7 mouse cellular contexts compared by ENCODE assay signal in genomic region chr9:90198531-90199449, GRCm38 (mm10). TPM values are rescaled to one million over a fixed set of nuclear protein-coding genes. Genes with fewer than 3 reads are reported as not detected.
DNase-seq lines count a peak whose midpoint lies in the region; ATAC-seq lines count a peak whose summit lies in the region.

No protein-coding gene starts in this region.

- H3K4me2 ChIP-seq in midbrain, embryonic 14.5 days (ENCODE audit: low read length), result no peak overlapping the region
- H3K4me2 ChIP-seq in midbrain, embryonic 13.5 days (replicated peaks), result no peak overlapping the region

- H3K9me3 ChIP-seq in midbrain, embryonic 14.5 days (ENCODE audit: control insufficient read depth, low read length), result no peaks in the 10 kb centered on the region
- no peaks in the 10 kb centered on the region for H3K9me3 ChIP-seq in midbrain, embryonic 13.5 days

- no peak overlapping the region for H3K9ac ChIP-seq in midbrain, embryonic 14.5 days (replicated peaks; ENCODE audit: low read length)
- H3K9ac ChIP-seq in midbrain, embryonic 13.5 days (replicated peaks), result no peak overlapping the region

- WGBS in midbrain, embryonic 14.5 days, result 80% methylated on average over 10 of the region's 10 CpGs
- WGBS in midbrain, embryonic 13.5 days, result 76% methylated on average over 10 of the region's 10 CpGs

- DNase-seq in midbrain, embryonic 14.5 days, result no peak
- peak; percentile 72 for DNase-seq in adrenal gland, postnatal 25 days
- peak; percentile 89 for DNase-seq in heart, adult 8-10 months (ENCODE audit: low spot score)
- DNase-seq in kidney, postnatal 14 days, result peak; percentile 77
- peak; percentile 57 for DNase-seq in ovary, postnatal 36 days (ENCODE audit: low spot score)
- no peak for DNase-seq in embryo, embryonic 9.5 days (ENCODE audit: extremely low spot score)

- H3K4me1 ChIP-seq in midbrain, embryonic 14.5 days (ENCODE audit: control insufficient read depth, insufficient read depth, low read length), result no peaks in the 10 kb centered on the region
- H3K4me1 ChIP-seq in midbrain, embryonic 13.5 days (replicated peaks), result no peaks in the 10 kb centered on the region

- ATAC-seq in midbrain, embryonic 14.5 days (ENCODE audit: low FRiP score, low TSS enrichment), result peak; percentile 6; the same call in 1 of the 2 replicates
- ATAC-seq in midbrain, embryonic 13.5 days, result no peak

- H3K4me3 ChIP-seq in midbrain, embryonic 14.5 days (replicated peaks; ENCODE audit: low read depth, low read length), result no peak overlapping the region
- no peak overlapping the region for H3K4me3 ChIP-seq in midbrain, embryonic 13.5 days (replicated peaks)

- H3K27me3 ChIP-seq in midbrain, embryonic 14.5 days (ENCODE audit: control insufficient read depth, insufficient read depth, low read length), result no peaks in the 10 kb centered on the region
- no peaks in the 10 kb centered on the region for H3K27me3 ChIP-seq in midbrain, embryonic 13.5 days

- H3K36me3 ChIP-seq in midbrain, embryonic 14.5 days (ENCODE audit: control insufficient read depth, insufficient read depth, low read length), result peaks cover 67% of the 10 kb centered on the region
- peaks cover 86% of the 10 kb centered on the region for H3K36me3 ChIP-seq in midbrain, embryonic 13.5 days

- H3K27ac ChIP-seq in midbrain, embryonic 14.5 days (replicated peaks; ENCODE audit: low read depth, low read length), result no peak overlapping the region
- H3K27ac ChIP-seq in midbrain, embryonic 13.5 days, result no peak overlapping the region

RNA-seq across cellular contexts. Expression of gene Adamts7, which starts 35.9 kb away (rescaled TPM):
- 8.1 and 10.7 TPM in 2 replicates for polyA plus RNA-seq in midbrain, embryonic 14.5 days (2014; fragmentation: Nextera tagmentation; extraction: Ambion mirVana)
- polyA plus RNA-seq in midbrain, embryonic 13.5 days (2015; fragmentation: Nextera tagmentation; extraction: Ambion mirVana), result 13.4 and 17.8 TPM in 2 replicates
- total RNA-seq in adrenal gland, postnatal 25 days (2021), result 6.0 and 7.5 TPM in 2 replicates
- total RNA-seq in heart, adult 8-10 months (2022), result 10 to 100 TPM; 11.2 to 18.0 (median 12.8) TPM

Comparison
In these comparisons a context has a peak if more than half of its experiments do, and no peak if none do; other contexts are left out.
1. DNase-seq: peak in adrenal gland, postnatal 25 days (single experiment), heart, adult 8-10 months (single experiment), kidney, postnatal 14 days (single experiment) and ovary, postnatal 36 days (single experiment); none in midbrain, embryonic 14.5 days (single experiment) and embryo, embryonic 9.5 days (single experiment).